Mouse (Mus musculus) thymus, postnatal 14 days (tissue): ENCODE measurements around the gene Zscan12.
"Not testable (repeated sequence)": the region's sequence is repeated elsewhere in the genome, so short reads cannot be mapped to it uniquely, and the experiment has no call there.

Source experiments
- DNase-seq: peaks from one replicate; pipeline ENCODE4 v3.0.0; 2021

The Zscan12 gene

DNA sequence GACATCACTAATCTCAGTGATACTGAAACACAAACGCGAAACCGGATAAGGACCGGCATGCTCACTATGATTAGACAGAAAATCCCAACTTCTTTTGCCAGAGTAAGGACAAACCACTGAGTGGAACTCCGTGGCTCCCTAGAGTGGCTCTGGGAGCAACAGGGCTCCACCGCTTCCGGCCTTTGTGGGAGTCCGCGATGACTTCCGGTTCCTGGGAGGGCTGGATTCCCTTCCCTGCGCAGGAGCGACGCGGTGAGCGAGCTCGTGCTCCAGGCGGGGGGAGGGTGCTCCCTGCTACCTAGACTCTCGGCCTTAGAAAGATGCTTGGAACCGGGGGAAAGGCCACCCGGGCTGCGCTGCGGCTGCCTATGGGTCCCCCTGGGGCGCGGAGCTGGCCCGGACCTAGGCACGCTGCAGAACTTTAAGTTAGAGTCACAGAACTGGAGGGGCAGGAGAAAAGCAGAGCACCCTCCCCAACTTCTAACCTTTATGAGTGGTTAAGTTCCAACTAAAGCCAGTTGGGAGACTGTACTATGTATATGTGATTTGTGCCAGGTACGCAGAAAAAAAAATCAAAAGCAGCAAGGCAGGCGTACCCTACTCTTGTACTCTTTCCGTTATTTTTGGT, at the start of gene Zscan12:
Gene Zscan12 (plus strand): TSS at position 200 of the 628 bp plus-strand sequence.
- DNase-seq = peak; percentile 87

GRCm38 (mm10) chr13:21312854-21313253, 49.8 kb upstream of the Zscan12 start:
- no peak for DNase-seq

GRCm38 (mm10) chr13:21313903-21314302, 48.7 kb upstream of the Zscan12 start:
- no peak for DNase-seq

GRCm38 (mm10) chr13:21320262-21320661, 42.4 kb upstream of the Zscan12 start:
- no peak for DNase-seq

DNA sequence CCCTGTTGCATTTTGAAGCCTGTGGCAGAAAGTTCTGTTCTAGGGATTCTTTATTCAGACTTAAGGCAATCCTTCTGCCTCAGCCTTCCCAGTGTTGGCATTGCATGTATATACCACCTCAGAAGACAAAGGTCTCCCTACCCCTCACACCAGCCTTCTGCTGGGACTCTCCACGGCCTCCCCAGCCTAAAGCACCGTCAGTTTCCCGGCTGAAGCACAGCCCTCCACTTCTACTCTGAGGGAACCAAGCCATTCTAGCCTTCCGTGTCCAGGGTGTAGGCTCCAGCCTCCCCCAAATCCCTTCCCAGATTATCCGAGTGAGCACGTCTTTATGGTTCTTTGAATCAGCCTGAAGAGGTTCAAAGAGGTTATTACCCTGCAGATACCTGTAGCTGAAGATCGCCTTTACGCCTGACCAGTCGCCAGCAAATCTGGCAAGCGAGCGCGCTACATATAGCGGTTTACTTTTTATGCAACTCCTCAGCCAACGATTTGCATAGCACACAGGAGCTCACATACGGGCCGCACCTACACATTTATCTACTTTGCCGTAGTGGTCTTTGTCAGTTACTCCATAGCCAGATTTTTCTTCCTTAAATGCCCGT, 40.6 kb upstream of the Zscan12 start:
- no peak for DNase-seq

- DNase-seq = no peak
These were observed 39.9 kb upstream of the Zscan12 start for GRCm38 (mm10) chr13:21322509-21323375.

- DNase-seq = no peak
These were observed 39.2 kb upstream of the Zscan12 start for GRCm38 (mm10) chr13:21323405-21323804.

DNA sequence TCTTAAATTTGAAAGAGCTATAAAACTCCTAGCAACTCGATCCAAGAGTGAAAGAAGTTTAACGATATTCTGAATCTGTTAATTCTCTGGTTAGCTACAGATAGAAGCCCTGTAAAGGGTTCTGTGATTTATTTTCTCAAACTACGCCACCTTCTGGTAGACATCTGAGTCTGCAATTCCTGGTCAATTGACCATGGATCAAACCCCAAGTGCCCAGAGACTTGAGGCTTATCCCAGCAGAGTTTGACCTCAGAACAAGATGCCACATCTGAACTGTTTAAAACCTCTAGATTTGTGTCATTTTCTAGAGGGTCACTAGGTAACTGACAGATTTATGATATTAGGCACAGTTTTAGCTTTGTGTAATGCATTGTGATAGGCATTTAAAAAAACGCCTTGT, 36.4 kb upstream of the Zscan12 start:
- DNase-seq = no peak

DNA sequence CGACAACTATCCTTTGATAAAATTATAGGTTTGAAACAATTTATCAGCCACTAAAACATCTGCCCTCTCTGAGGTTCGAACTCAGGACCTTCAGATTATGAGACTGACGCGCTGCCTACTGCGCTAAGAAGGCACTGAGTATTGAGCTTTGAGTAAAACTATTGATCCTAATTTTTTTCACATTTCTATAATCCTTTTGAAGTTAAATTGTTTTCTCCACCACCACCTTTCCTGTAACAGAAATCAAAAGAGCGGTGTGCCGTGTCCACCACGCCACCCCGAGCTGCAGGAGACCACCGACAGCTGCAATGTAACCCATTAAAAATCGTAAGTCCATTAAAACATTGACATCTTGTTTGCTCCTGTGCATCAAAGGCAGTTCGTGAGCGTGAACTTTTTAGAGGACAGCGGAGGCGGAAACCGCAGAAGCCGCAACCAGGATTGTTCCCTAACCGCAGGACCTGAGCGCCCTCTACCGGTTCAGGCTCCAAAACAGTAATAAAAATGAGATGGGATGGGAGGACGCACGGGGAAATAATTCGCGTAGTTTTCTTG, 35.9 kb upstream of the Zscan12 start:
- peak; percentile 45 for DNase-seq

DNA sequence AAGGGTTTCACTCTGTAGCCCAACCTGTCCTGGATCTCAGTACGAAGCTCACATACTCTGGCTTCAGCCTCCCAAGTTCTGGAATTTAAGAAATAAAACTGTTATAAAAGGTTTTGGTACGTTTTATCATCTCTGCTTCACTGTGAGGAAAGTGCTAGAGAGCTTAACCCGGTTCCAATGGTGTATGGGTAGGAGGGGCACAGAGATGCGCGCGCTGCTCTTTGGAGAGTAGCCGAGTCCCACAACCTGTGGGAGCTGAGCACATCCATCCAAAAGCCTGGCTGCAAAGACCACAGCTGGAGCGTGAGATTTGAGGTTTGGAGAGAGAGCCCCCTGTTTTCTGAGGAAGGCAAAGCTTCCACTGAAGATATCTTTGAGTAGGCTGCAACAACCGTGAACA, 35.2 kb upstream of the Zscan12 start:
- DNase-seq = no peak

- no peak for DNase-seq
These were observed 16.0 kb upstream of the Zscan12 start, which contains the start of gene Olfr1367 for GRCm38 (mm10) chr13:21346610-21347009. Olfr1367 (plus strand) TSS chr13:21346910.

GRCm38 (mm10) chr13:21350593-21350992, 12.0 kb upstream of the Zscan12 start:
- no peak for DNase-seq

- DNase-seq = peak; percentile 3
These were observed 1.1 kb downstream of the Zscan12 start for GRCm38 (mm10) chr13:21363719-21364118.

- peak; percentile 20 for DNase-seq
These were observed 4.0 kb downstream of the Zscan12 start for GRCm38 (mm10) chr13:21366635-21367034.

- no peak for DNase-seq
These were observed 10.1 kb downstream of the Zscan12 start for GRCm38 (mm10) chr13:21372700-21373099.

GRCm38 (mm10) chr13:21377773-21378172, 15.2 kb downstream of the Zscan12 start:
- DNase-seq = no peak

DNA sequence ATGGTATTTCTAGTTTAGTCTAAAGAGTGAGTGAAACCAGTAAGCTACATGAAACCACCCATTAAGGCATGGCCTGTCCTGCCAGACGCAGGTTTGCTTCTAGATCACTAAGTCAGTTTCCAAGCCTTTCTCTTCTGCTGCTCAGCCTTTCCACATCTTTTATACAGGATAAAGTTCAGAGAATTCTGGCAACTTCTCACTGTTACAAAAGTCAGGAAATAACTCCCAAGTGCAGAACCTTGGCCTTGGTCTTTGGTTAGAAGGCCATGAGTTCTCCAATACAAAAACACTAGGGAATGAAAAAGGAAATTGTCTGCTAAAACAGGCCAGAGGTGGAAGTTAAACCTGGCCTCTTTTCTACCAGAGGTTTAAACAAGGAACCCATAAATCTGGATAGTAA, 32.6 kb downstream of the Zscan12 start:
- no peak for DNase-seq

GRCm38 (mm10) chr13:21395623-21396022, 33.0 kb downstream of the Zscan12 start:
- no peak for DNase-seq

DNA sequence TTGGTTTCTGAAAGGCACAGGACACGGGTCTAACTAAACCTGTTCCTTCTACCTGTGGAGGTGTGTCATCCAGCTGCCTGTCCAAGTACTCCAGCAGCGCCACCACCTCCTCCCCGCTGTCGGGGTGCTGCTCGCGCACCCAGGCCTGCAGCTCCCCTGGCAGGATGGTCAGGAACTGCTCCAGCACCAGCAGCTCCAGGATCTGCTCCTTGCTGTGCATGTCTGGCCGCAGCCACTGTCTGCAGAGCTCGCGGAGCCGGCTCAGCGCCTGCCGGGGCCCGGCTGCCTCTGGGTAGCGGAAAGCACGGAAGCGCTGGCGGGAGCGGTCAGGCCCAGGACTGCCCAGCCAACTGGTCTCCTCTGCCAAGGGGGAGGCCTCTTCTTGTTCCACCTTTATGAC, 33.4 kb downstream of the Zscan12 start:
- not testable (repeated sequence) for DNase-seq

GRCm38 (mm10) chr13:21397486-21397885, 34.9 kb downstream of the Zscan12 start:
- DNase-seq = no peak

DNA sequence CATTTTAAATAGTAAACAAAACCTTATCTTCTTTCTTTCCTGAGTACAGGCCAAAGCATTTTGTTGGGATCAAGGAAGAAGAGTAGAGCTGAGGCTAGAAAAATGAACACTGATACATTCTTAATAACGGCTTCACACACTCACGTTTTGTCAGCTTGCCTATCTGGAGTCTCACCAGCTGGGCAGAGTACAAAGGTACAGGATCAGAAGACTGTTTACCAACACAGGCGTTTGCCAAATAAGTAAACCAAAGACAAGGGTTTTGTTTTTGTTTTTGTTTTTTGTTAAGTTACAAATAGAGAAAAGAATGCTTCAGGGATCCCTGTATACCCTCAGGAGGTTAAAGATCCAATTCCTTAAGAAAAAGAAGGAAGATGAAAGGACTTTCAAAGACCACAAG, 38.5 kb downstream of the Zscan12 start:
- no peak for DNase-seq

- no peak for DNase-seq
These were observed 39.1 kb downstream of the Zscan12 start for GRCm38 (mm10) chr13:21401636-21402286.

GRCm38 (mm10) chr13:21402287-21402846, 39.7 kb downstream of the Zscan12 start, which contains the start of gene Zkscan3:
Zkscan3 (minus strand) TSS chr13:21402755.
- DNase-seq = peak; percentile 89
